Mouse (Mus musculus): ENCODE results near the gene Brd4. TPM values are rescaled to one million over a fixed set of nuclear protein-coding genes. Genes with fewer than 3 reads are reported as not detected.

Gene Brd4
- polyA plus RNA-seq, 1 experiment from 2014 or later: 28.6 TPM

- Histone ChIP-seq H3K27me3 (ENCODE audit: control insufficient read depth, insufficient read depth, low read length) (no peaks in the 10 kb centered on the region), H3K4me1 (replicated peaks; ENCODE audit: control insufficient read depth, insufficient read depth) (0 out of 2 replicates have a peak, but pooled peaks cover 2% of the 10 kb centered on the region), H3K9ac (ENCODE audit: low read length) (no peak overlapping the region), H3K36me3 (ENCODE audit: control insufficient read depth, insufficient read depth, low read length) (no peaks in the 10 kb centered on the region), H3K27ac (replicated peaks) (no peak overlapping the region), H3K9me3 (ENCODE audit: control insufficient read depth, low read length) (no peaks in the 10 kb centered on the region), H3K4me3 (ENCODE audit: low read depth, low read length) (no peak overlapping the region), H3K4me2 (replicated peaks; ENCODE audit: low read depth) (no peak overlapping the region)
- DNase-seq (ENCODE audit: low spot score) (no peak), ATAC-seq (ENCODE audit: low FRiP score, low TSS enrichment) (no peak)
- no peak for TF ChIP-seq CTCF (IDR thresholded peaks at IDR 0.05; ENCODE audit: low read depth)
- TF ChIP-seq EP300 (optimal IDR thresholded peaks at IDR 0.05): no peak
- 49% methylated on average over 7 of the region's 7 CpGs for WGBS
Measured at GRCm38 (mm10) chr17:32173166-32173565, 111.4 kb downstream of the Brd4 start.

- WGBS: 70% methylated on average over 2 of the region's 2 CpGs
- no peaks in the 10 kb centered on the region for H3K36me3 ChIP-seq (ENCODE audit: control insufficient read depth, insufficient read depth, low read length)
- H3K27me3 ChIP-seq (ENCODE audit: control insufficient read depth, insufficient read depth, low read length): no peaks in the 10 kb centered on the region
- no peaks in the 10 kb centered on the region for H3K9me3 ChIP-seq (ENCODE audit: control insufficient read depth, low read length)
- 0 out of 2 replicates have a peak, but pooled peaks cover 2% of the 10 kb centered on the region for H3K4me1 ChIP-seq (replicated peaks; ENCODE audit: control insufficient read depth, insufficient read depth)
- H3K27ac ChIP-seq (replicated peaks): no peak overlapping the region
- DNase-seq (ENCODE audit: low spot score): no peak
- ATAC-seq (ENCODE audit: low FRiP score, low TSS enrichment): no peak
- no peak overlapping the region for H3K9ac ChIP-seq (ENCODE audit: low read length)
- H3K4me3 ChIP-seq (ENCODE audit: low read depth, low read length): no peak overlapping the region
- H3K4me2 ChIP-seq (replicated peaks; ENCODE audit: low read depth): no peak overlapping the region
- TF ChIP-seq CTCF (IDR thresholded peaks at IDR 0.05; ENCODE audit: low read depth) (no peak), EP300 (optimal IDR thresholded peaks at IDR 0.05) (no peak)
Measured at GRCm38 (mm10) chr17:32172485-32172884, 112.0 kb downstream of the Brd4 start.

- H3K4me3 ChIP-seq (ENCODE audit: low read depth, low read length): no peak overlapping the region
- H3K9ac ChIP-seq (ENCODE audit: low read length): no peak overlapping the region
- H3K4me2 ChIP-seq (replicated peaks; ENCODE audit: low read depth): no peak overlapping the region
- DNase-seq (ENCODE audit: low spot score): peak; percentile 47
- H3K9me3 ChIP-seq (ENCODE audit: control insufficient read depth, low read length): no peaks in the 10 kb centered on the region
- TF ChIP-seq EP300 (optimal IDR thresholded peaks at IDR 0.05) (peak; percentile 24), CTCF (IDR thresholded peaks at IDR 0.05; ENCODE audit: low read depth) (no peak)
- H3K36me3 ChIP-seq (ENCODE audit: control insufficient read depth, insufficient read depth, low read length): no peaks in the 10 kb centered on the region
- peak overlapping the region; percentile 59; the same call in 1 of the 2 replicates for H3K27ac ChIP-seq (replicated peaks)
- H3K27me3 ChIP-seq (ENCODE audit: control insufficient read depth, insufficient read depth, low read length): no peaks in the 10 kb centered on the region
- WGBS: 42% methylated on average over 4 of the region's 4 CpGs
- ATAC-seq (ENCODE audit: low FRiP score, low TSS enrichment): peak; percentile 58
- H3K4me1 ChIP-seq (replicated peaks; ENCODE audit: control insufficient read depth, insufficient read depth): 0 out of 2 replicates have a peak, but pooled peaks cover 6% of the 10 kb centered on the region
Measured at GRCm38 (mm10) chr17:32169518-32170225, 114.8 kb downstream of the Brd4 start.

GRCm38 (mm10) chr17:32166687-32167086 is 117.8 kb downstream of the Brd4 start, which contains the start of gene Notch3:
TSS of gene Notch3 (minus strand) at chr17:32166852.
- peak; percentile 63 for DNase-seq (ENCODE audit: low spot score)
- Histone ChIP-seq H3K4me1 (replicated peaks; ENCODE audit: control insufficient read depth, insufficient read depth) (peaks cover 6% of the 10 kb centered on the region; the same call in 1 of the 2 replicates), H3K27me3 (ENCODE audit: control insufficient read depth, insufficient read depth, low read length) (no peaks in the 10 kb centered on the region), H3K27ac (replicated peaks) (peak within 1 kb of the TSS; percentile 78), H3K36me3 (ENCODE audit: control insufficient read depth, insufficient read depth, low read length) (no peaks in the 10 kb centered on the region), H3K9me3 (ENCODE audit: control insufficient read depth, low read length) (no peaks in the 10 kb centered on the region), H3K4me2 (replicated peaks; ENCODE audit: low read depth) (peak within 1 kb of the TSS; percentile 95), H3K4me3 (ENCODE audit: low read depth, low read length) (peak within 1 kb of the TSS; percentile 63), H3K9ac (ENCODE audit: low read length) (peak within 1 kb of the TSS; percentile 68)
- whole genome bisulfite sequencing: 0% methylated on average over 32 of the region's 39 CpGs
- TF ChIP-seq EP300 (optimal IDR thresholded peaks at IDR 0.05) (no peak), CTCF (IDR thresholded peaks at IDR 0.05; ENCODE audit: low read depth) (no peak)
- no peak; the same call in 1 of the 2 replicates for ATAC-seq (ENCODE audit: low FRiP score, low TSS enrichment)

GRCm38 (mm10) chr17:32165803-32166595 is 118.5 kb downstream of the Brd4 start:
- no peak for ATAC-seq (ENCODE audit: low FRiP score, low TSS enrichment)
- Histone ChIP-seq H3K9ac (ENCODE audit: low read length) (peak overlapping the region; percentile 68), H3K9me3 (ENCODE audit: control insufficient read depth, low read length) (no peaks in the 10 kb centered on the region), H3K27ac (replicated peaks) (peak overlapping the region; percentile 78), H3K4me1 (replicated peaks; ENCODE audit: control insufficient read depth, insufficient read depth) (peaks cover 6% of the 10 kb centered on the region; the same call in 1 of the 2 replicates), H3K27me3 (ENCODE audit: control insufficient read depth, insufficient read depth, low read length) (no peaks in the 10 kb centered on the region), H3K4me3 (ENCODE audit: low read depth, low read length) (peak overlapping the region; percentile 63), H3K36me3 (ENCODE audit: control insufficient read depth, insufficient read depth, low read length) (no peaks in the 10 kb centered on the region), H3K4me2 (replicated peaks; ENCODE audit: low read depth) (peak overlapping the region; percentile 95)
- TF ChIP-seq EP300 (optimal IDR thresholded peaks at IDR 0.05): no peak
- no peak for TF ChIP-seq CTCF (IDR thresholded peaks at IDR 0.05; ENCODE audit: low read depth)
- DNase-seq (ENCODE audit: low spot score): peak; percentile 70
- WGBS: under 1% methylated on average over 24 of the region's 43 CpGs
